Mouse (Mus musculus): Measurements from ENCODE around the gene Prdx6. TPM values are rescaled to one million over a fixed set of nuclear protein-coding genes. Genes with fewer than 3 reads are reported as not detected.

Gene Prdx6
- polyA plus RNA-seq, 1 experiment from 2014 or later = 383 TPM

DNA sequence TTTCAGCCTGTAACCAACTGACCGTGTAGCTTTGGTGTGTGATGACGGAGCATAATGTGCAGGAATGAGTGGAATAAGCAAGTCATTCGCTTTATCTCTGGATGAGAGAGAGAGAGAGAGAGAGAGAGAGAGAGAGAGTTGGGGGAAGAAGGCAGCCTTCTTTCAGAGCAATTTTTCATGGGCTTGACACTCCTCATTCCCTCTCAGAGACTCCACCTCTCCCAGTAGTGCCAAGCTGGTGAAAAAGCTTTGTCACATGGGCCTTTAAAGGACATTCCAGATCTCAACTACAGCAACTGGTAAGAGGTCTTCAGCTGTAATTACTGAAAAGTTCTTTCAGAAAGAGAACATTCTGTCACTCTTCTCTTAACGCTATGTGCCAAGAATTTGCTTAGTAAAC is 18.3 kb upstream of the Prdx6 start:
- no peak overlapping the region for H3K9ac ChIP-seq (ENCODE audit: low read depth, low read length)

DNA sequence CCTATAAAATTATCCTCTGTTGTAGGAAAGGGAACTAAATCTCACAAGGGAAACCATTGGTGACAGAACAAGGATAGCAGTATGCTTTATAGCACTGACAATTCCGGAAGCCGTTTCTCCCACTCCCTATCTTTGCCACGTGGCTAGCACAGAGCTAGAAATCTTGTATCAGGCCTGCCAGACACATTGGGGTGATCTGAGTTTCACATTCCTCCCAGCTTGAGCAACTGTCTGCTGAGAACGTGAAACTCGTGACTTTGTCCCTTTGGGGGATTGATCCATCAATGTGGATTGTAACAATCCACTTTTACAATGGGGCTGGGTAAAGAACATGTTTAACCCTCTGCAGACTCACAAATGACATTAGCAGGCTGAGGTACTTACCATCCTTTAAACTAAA is 17.9 kb upstream of the Prdx6 start:
- Histone ChIP-seq H3K36me3 (ENCODE audit: control insufficient read depth, insufficient read depth) (no peaks in the 10 kb centered on the region), H3K4me3 (ENCODE audit: low read depth, low read length) (no peak overlapping the region), H3K27me3 (ENCODE audit: control insufficient read depth, insufficient read depth, low read depth, low read length) (no peaks in the 10 kb centered on the region), H3K27ac (ENCODE audit: low read length) (peak overlapping the region; percentile 75), H3K9me3 (replicated peaks; ENCODE audit: control insufficient read depth, low read length) (no peaks in the 10 kb centered on the region), H3K9ac (ENCODE audit: low read depth, low read length) (no peak overlapping the region), H3K4me1 (ENCODE audit: control insufficient read depth, low read depth, low read length) (peaks cover 15% of the 10 kb centered on the region), H3K4me2 (ENCODE audit: low read depth, low read length) (0 out of 2 replicates have a peak overlapping the region, but pooled peaks have one; percentile 18)
- WGBS (ENCODE audit: insufficient replicate concordance) = 16% methylated on average over 5 of the region's 5 CpGs
- ATAC-seq (ENCODE audit: low read depth) = peak; percentile 85

More for the DNA sequence above, 18.3 kb upstream of the Prdx6 start:
- peak; percentile 65 for ATAC-seq (ENCODE audit: low read depth)
- H3K27me3 ChIP-seq (ENCODE audit: control insufficient read depth, insufficient read depth, low read depth, low read length) = no peaks in the 10 kb centered on the region
- peak overlapping the region; percentile 75 for H3K27ac ChIP-seq (ENCODE audit: low read length)
- no peaks in the 10 kb centered on the region for H3K36me3 ChIP-seq (ENCODE audit: control insufficient read depth, insufficient read depth)
- H3K4me2 ChIP-seq (ENCODE audit: low read depth, low read length) = 0 out of 2 replicates have a peak overlapping the region, but pooled peaks have one; percentile 18
- 33% methylated on average over 4 of the region's 4 CpGs for WGBS (ENCODE audit: insufficient replicate concordance)
- H3K4me3 ChIP-seq (ENCODE audit: low read depth, low read length) = no peak overlapping the region
- peaks cover 15% of the 10 kb centered on the region for H3K4me1 ChIP-seq (ENCODE audit: control insufficient read depth, low read depth, low read length)
- H3K9me3 ChIP-seq (replicated peaks; ENCODE audit: control insufficient read depth, low read length) = no peaks in the 10 kb centered on the region

DNA sequence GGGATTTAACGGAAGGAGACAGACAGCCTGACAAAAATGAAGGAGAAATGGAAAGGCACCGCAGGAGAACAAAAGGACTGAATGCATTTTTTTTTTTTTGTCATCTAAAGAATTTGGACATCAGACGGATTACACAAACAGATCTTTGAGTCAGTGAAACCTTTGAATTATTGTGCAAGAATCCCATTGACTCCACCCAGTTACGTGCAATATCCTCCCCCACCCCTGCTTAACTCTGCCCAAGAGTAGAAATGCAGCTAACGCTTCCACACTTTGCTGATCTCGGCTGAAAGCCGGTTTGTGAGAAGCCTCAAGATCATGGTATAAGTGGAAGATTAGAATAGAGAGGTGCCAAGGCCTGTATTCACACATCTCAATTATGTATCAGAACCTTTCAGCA is 17.1 kb upstream of the Prdx6 start:
- Histone ChIP-seq H3K9me3 (replicated peaks; ENCODE audit: control insufficient read depth, low read length) (no peaks in the 10 kb centered on the region), H3K9ac (ENCODE audit: low read depth, low read length) (no peak overlapping the region), H3K36me3 (ENCODE audit: control insufficient read depth, insufficient read depth) (no peaks in the 10 kb centered on the region), H3K27ac (ENCODE audit: low read length) (peak overlapping the region; percentile 75), H3K4me2 (ENCODE audit: low read depth, low read length) (peak overlapping the region; percentile 37), H3K27me3 (ENCODE audit: control insufficient read depth, insufficient read depth, low read depth, low read length) (no peaks in the 10 kb centered on the region), H3K4me1 (ENCODE audit: control insufficient read depth, low read depth, low read length) (peaks cover 15% of the 10 kb centered on the region), H3K4me3 (ENCODE audit: low read depth, low read length) (no peak overlapping the region)
- ATAC-seq (ENCODE audit: low read depth) = peak; percentile 61
- WGBS (ENCODE audit: insufficient replicate concordance) = 40% methylated on average over 7 of the region's 7 CpGs

GRCm38 (mm10) chr1:161264961-161265360 is 13.9 kb upstream of the Prdx6 start:
- 69% methylated on average over 5 of the region's 5 CpGs for WGBS (ENCODE audit: insufficient replicate concordance)
- ATAC-seq (ENCODE audit: low read depth) = no peak

GRCm38 (mm10) chr1:161263584-161263983 is 12.6 kb upstream of the Prdx6 start:
- H3K4me1 ChIP-seq (ENCODE audit: control insufficient read depth, low read depth, low read length) = peaks cover 4% of the 10 kb centered on the region; the same call in 1 of the 2 replicates
- H3K4me2 ChIP-seq (ENCODE audit: low read depth, low read length) = no peak overlapping the region
- 78% methylated on average over 8 of the region's 8 CpGs for WGBS (ENCODE audit: insufficient replicate concordance)
- H3K9me3 ChIP-seq (replicated peaks; ENCODE audit: control insufficient read depth, low read length) = no peaks in the 10 kb centered on the region
- no peak overlapping the region for H3K4me3 ChIP-seq (ENCODE audit: low read depth, low read length)
- no peak overlapping the region for H3K27ac ChIP-seq (ENCODE audit: low read length)
- H3K9ac ChIP-seq (ENCODE audit: low read depth, low read length) = no peak overlapping the region
- no peaks in the 10 kb centered on the region for H3K36me3 ChIP-seq (ENCODE audit: control insufficient read depth, insufficient read depth)
- no peaks in the 10 kb centered on the region for H3K27me3 ChIP-seq (ENCODE audit: control insufficient read depth, insufficient read depth, low read depth, low read length)
- ATAC-seq (ENCODE audit: low read depth) = no peak

More at GRCm38 (mm10) chr1:161264961-161265360, 13.9 kb upstream of the Prdx6 start:
- Histone ChIP-seq H3K27me3 (ENCODE audit: control insufficient read depth, insufficient read depth, low read depth, low read length) (no peaks in the 10 kb centered on the region), H3K4me1 (ENCODE audit: control insufficient read depth, low read depth, low read length) (peaks cover 15% of the 10 kb centered on the region), H3K4me2 (ENCODE audit: low read depth, low read length) (no peak overlapping the region), H3K4me3 (ENCODE audit: low read depth, low read length) (no peak overlapping the region), H3K9ac (ENCODE audit: low read depth, low read length) (no peak overlapping the region), H3K36me3 (ENCODE audit: control insufficient read depth, insufficient read depth) (no peaks in the 10 kb centered on the region), H3K9me3 (replicated peaks; ENCODE audit: control insufficient read depth, low read length) (no peaks in the 10 kb centered on the region), H3K27ac (ENCODE audit: low read length) (no peak overlapping the region)

- ATAC-seq (ENCODE audit: low read depth) = no peak
- Histone ChIP-seq H3K4me3 (ENCODE audit: low read depth, low read length) (no peak overlapping the region), H3K4me2 (ENCODE audit: low read depth, low read length) (no peak overlapping the region), H3K9ac (ENCODE audit: low read depth, low read length) (no peak overlapping the region), H3K27me3 (ENCODE audit: control insufficient read depth, insufficient read depth, low read depth, low read length) (no peaks in the 10 kb centered on the region), H3K27ac (ENCODE audit: low read length) (no peak overlapping the region), H3K9me3 (replicated peaks; ENCODE audit: control insufficient read depth, low read length) (no peaks in the 10 kb centered on the region), H3K36me3 (ENCODE audit: control insufficient read depth, insufficient read depth) (no peaks in the 10 kb centered on the region), H3K4me1 (ENCODE audit: control insufficient read depth, low read depth, low read length) (no peaks in the 10 kb centered on the region; the same call in 1 of the 2 replicates)
- WGBS (ENCODE audit: insufficient replicate concordance) = 65% methylated on average over 2 of the region's 2 CpGs
Measured at GRCm38 (mm10) chr1:161262542-161262941, 11.5 kb upstream of the Prdx6 start.

- Histone ChIP-seq H3K4me1 (ENCODE audit: control insufficient read depth, low read depth, low read length) (peaks cover 3% of the 10 kb centered on the region), H3K4me3 (ENCODE audit: low read depth, low read length) (no peak overlapping the region), H3K27me3 (ENCODE audit: control insufficient read depth, insufficient read depth, low read depth, low read length) (no peaks in the 10 kb centered on the region), H3K9me3 (replicated peaks; ENCODE audit: control insufficient read depth, low read length) (no peaks in the 10 kb centered on the region), H3K4me2 (ENCODE audit: low read depth, low read length) (no peak overlapping the region), H3K27ac (ENCODE audit: low read length) (no peak overlapping the region), H3K36me3 (ENCODE audit: control insufficient read depth, insufficient read depth) (no peaks in the 10 kb centered on the region), H3K9ac (ENCODE audit: low read depth, low read length) (no peak overlapping the region)
- 73% methylated on average over 2 of the region's 2 CpGs for WGBS (ENCODE audit: insufficient replicate concordance)
- ATAC-seq (ENCODE audit: low read depth) = no peak
Measured at GRCm38 (mm10) chr1:161260761-161261160, 9.7 kb upstream of the Prdx6 start.

DNA sequence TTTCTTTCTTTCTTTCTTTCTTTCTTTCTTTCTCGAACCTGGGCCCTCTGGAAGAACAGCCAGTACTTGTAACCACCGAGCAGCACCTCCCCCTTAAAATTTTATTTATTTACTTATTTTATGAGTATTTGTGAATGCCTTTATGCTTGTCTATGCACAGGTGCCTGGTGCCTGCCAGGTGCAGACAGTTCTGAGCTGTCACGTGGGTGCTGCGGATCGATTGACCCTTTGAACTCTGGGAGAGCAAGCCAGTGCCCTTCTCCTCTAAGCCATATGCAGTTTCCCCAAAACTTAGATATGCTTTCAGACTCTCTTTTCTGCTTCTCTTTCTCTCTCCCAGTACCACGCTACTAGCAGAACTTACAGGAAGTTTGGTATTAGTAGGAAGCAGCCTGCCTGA is 8.1 kb upstream of the Prdx6 start:
- 58% methylated on average over 5 of the region's 6 CpGs for WGBS (ENCODE audit: insufficient replicate concordance)
- Histone ChIP-seq H3K36me3 (ENCODE audit: control insufficient read depth, insufficient read depth) (no peaks in the 10 kb centered on the region), H3K27me3 (ENCODE audit: control insufficient read depth, insufficient read depth, low read depth, low read length) (no peaks in the 10 kb centered on the region), H3K27ac (ENCODE audit: low read length) (peak overlapping the region; percentile 12; the same call in 1 of the 2 replicates), H3K4me3 (ENCODE audit: low read depth, low read length) (no peak overlapping the region), H3K9ac (ENCODE audit: low read depth, low read length) (no peak overlapping the region), H3K4me1 (ENCODE audit: control insufficient read depth, low read depth, low read length) (peaks cover 19% of the 10 kb centered on the region), H3K9me3 (replicated peaks; ENCODE audit: control insufficient read depth, low read length) (no peaks in the 10 kb centered on the region), H3K4me2 (ENCODE audit: low read depth, low read length) (no peak overlapping the region)
- peak; percentile 67 for ATAC-seq (ENCODE audit: low read depth)

DNA sequence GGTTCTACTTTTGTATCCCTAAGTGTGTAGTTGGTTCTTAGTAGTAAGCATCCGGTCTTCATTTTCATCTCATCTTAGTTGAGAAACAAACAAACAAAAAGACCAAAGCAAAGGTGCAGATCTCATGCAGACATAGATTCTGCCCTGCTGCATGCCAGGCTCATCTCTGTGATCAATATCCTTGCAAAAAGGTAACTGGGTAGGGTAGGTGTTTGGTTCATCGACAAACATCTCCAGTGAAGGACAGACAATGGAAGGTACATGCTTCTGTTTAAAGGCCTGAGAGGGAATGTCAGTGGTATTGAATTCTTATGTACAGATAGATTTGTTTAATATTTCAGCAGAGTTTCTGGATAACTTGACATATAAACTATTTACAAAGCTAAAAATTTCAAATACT is 7.3 kb upstream of the Prdx6 start:
- Histone ChIP-seq H3K27ac (ENCODE audit: low read length) (no peak overlapping the region), H3K36me3 (ENCODE audit: control insufficient read depth, insufficient read depth) (no peaks in the 10 kb centered on the region), H3K4me1 (ENCODE audit: control insufficient read depth, low read depth, low read length) (peaks cover 26% of the 10 kb centered on the region), H3K27me3 (ENCODE audit: control insufficient read depth, insufficient read depth, low read depth, low read length) (no peaks in the 10 kb centered on the region), H3K9ac (ENCODE audit: low read depth, low read length) (no peak overlapping the region), H3K9me3 (replicated peaks; ENCODE audit: control insufficient read depth, low read length) (no peaks in the 10 kb centered on the region), H3K4me2 (ENCODE audit: low read depth, low read length) (no peak overlapping the region), H3K4me3 (ENCODE audit: low read depth, low read length) (no peak overlapping the region)
- WGBS (ENCODE audit: insufficient replicate concordance) = 80% methylated on average over 2 of the region's 2 CpGs
- no peak for ATAC-seq (ENCODE audit: low read depth)

Data from liver, embryonic 16.5 days (tissue).